Mouse (Mus musculus) thymus, postnatal 36 days (tissue): ENCODE data around the gene Vmn1r27.

Source experiments
- DNase-seq, 2 experiments: peaks; one replicate each; pipeline ENCODE4 v3.0.0; 2022; ENCODE audit warnings: mixed read lengths in 2 of 2

The Vmn1r27 gene

DNA sequence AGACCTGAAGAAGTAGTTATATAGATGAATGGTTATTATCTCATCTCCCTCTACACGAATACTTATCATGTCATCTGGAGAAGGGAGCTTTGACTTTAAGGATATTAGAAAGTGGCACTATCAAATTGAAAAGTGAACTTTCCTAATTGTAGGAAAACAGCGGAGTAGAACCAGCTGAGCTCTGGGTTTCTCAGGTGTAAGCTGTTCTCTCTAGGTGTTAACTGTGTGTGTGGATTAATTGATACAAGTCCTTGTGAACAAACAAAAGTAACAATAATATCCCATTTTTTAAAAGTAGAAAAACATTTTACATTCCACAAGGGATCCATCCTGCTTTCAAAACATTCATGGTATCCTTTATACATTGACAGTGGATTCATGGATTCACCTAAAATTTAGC, at the start of gene Vmn1r27:
Gene Vmn1r27, minus strand, starts transcription at position 101 of the 400 bp plus-strand sequence.
- no peak for DNase-seq

DNA sequence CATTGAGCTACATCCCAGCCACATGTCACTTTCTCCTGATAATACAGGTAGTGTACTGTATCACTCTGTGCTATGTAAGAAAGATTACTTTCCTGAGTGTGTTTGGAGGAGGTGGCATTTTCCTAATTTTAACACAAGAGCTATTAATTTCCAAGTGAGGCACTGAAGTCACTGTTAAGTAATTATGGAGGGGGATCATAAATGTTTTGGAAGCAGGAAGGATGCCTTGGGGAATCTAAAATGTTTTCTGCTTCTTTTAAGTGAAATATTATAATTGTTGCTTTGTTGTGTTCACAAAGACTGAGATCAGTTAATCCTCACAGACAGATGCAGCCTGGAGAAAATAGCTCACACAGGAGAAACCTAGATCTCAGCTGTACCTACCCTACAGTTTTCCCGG, 43.1 kb upstream of the Vmn1r27 start, which contains the start of gene Vmn1r28:
Gene Vmn1r28, plus strand, starts transcription at position 301 of the 400 bp plus-strand sequence.
- no peak for DNase-seq

- no peak for DNase-seq
These were observed 2.5 kb downstream of the Vmn1r27 start for GRCm38 (mm10) chr6:58216119-58216518.
